Mouse (Mus musculus): ENCODE results near the gene Slc35g3. TPM values are rescaled to one million over a fixed set of nuclear protein-coding genes. Genes with fewer than 3 reads are reported as not detected.

The Slc35g3 gene
- polyA plus RNA-seq, 1 experiment from 2014 or later = not detected

DNA sequence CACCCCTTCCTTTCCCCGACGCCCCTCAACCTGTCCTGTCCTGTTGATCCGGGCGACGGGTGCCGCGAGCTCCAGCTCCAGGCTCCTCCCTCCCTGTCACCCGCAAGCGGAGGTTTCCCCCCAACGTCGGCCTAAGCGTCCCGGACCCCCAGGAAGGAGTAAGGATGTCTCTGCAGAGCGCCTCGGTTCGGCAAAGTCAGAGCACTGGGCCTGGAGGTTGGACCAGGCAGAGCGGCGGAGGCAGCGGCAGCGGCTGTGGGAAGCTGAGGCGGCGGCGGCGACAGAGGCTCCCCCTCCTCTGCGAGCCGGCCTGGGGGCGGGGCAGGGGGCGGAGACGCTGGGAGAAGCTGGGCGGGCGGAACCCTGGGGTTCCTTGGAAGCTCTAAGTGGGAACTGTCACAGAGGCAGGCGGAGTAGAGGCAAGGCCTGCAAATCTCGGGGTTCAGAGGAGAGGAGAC, 40.9 kb upstream of the Slc35g3 start:
- H3K4me2 ChIP-seq (ENCODE audit: low read length) = peak overlapping the region; percentile 82
- H3K4me3 ChIP-seq (ENCODE audit: low read depth, low read length) = peak overlapping the region; percentile 58
- H3K4me1 ChIP-seq (replicated peaks; ENCODE audit: control insufficient read depth, insufficient read depth, low read length) = peaks cover 44% of the 10 kb centered on the region
- ATAC-seq (replicated peaks; ENCODE audit: low FRiP score, low TSS enrichment, low read depth) (no peak), DNase-seq (ENCODE audit: low spot score) (peak; percentile 89)
- no peak overlapping the region for H3K27ac ChIP-seq (ENCODE audit: low read depth)
- peak overlapping the region; percentile 42; the same call in 1 of the 2 replicates for H3K9ac ChIP-seq (ENCODE audit: low read length)
- no peaks in the 10 kb centered on the region for H3K9me3 ChIP-seq (ENCODE audit: control insufficient read depth, low read length)
- H3K36me3 ChIP-seq (ENCODE audit: control insufficient read depth, insufficient read depth, low read length) = no peaks in the 10 kb centered on the region
- WGBS = under 1% methylated on average over 29 of the region's 33 CpGs
- peaks cover 38% of the 10 kb centered on the region for H3K27me3 ChIP-seq (replicated peaks; ENCODE audit: control insufficient read depth, insufficient read depth, low read length)

DNA sequence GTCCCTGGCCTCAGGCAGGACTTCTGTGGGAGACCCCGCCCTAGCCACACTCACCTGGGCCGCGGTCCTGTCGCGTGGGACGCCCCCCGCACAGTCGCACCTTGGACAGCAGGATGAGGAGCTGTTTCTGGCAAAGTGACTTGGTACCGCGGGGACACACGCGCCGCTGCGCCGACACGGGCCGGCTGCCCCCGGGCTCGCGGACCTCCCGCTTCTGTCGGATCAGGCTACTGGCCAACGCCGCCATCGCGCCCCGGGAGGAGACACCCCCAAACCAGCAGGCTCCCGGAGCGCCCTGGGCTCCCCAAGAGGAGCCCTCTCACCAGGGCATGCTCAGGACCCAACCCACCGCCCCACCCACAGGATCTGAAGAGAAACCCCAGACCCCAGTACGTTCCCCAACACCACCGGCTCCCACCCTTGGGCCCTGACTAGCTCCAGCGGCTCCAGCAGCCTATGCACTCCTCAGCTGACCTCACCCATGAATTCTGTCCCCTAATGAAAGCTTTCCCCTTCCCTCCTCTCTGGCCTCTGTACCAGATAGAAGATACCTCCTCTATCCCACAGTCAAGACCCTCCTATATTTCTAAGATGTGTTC, 39.7 kb upstream of the Slc35g3 start, which contains the start of gene Fgf11:
Fgf11 (minus strand) TSS at position 479 of the 599 bp plus-strand sequence.
- Histone ChIP-seq H3K27me3 (replicated peaks; ENCODE audit: control insufficient read depth, insufficient read depth, low read length) (peaks cover 38% of the 10 kb centered on the region), H3K4me3 (ENCODE audit: low read depth, low read length) (peak within 1 kb of the TSS; percentile 58), H3K27ac (ENCODE audit: low read depth) (peak within 1 kb of the TSS; percentile 19; the same call in 1 of the 2 replicates), H3K36me3 (ENCODE audit: control insufficient read depth, insufficient read depth, low read length) (no peaks in the 10 kb centered on the region), H3K4me2 (ENCODE audit: low read length) (peak within 1 kb of the TSS; percentile 82), H3K9ac (ENCODE audit: low read length) (peak within 1 kb of the TSS; percentile 48), H3K4me1 (replicated peaks; ENCODE audit: control insufficient read depth, insufficient read depth, low read length) (peaks cover 44% of the 10 kb centered on the region), H3K9me3 (ENCODE audit: control insufficient read depth, low read length) (no peaks in the 10 kb centered on the region)
- DNase-seq (ENCODE audit: low spot score) (peak; percentile 59), ATAC-seq (replicated peaks; ENCODE audit: low FRiP score, low TSS enrichment, low read depth) (no peak)
- WGBS = under 1% methylated on average over 33 of the region's 33 CpGs

DNA sequence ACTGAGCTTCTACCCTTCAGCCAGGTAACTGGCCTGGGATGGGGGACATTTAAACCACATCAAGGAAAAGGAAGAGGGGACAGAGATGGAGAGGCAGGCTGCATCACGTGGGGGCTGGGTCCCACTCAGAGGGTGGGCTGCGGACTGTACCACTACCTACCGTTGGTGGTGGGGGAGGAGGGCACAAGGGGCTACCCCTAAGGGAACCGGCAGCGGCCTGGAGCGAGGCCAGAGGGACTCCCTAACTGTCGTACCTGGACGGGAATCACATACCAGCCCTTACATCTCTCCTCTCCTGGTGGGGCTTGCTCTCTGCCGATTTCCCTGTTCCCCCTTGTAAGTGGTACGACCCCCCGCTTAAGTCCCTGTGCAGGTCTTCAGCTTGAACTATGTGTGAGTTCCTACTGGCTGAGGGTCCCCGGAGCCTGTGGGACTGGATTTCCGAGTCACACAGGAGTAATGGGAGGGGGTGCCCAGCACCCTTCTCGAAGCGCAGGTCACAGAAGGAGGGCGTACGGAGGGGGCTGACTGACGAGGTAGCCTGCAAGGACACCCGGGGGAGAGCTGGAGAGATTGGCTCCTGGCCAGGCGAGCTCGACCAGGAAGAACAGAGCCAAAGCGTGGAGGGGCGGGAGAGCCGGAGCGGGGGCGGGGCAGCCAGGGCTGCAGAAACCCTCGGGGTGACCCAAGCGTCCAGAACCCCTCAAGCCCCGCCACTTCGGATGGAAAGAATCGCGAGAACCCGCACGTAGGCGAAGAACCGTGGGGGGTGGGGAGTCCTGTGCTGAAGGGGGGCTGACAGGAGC, 38.8 kb upstream of the Slc35g3 start:
- Histone ChIP-seq H3K4me1 (replicated peaks; ENCODE audit: control insufficient read depth, insufficient read depth, low read length) (peaks cover 44% of the 10 kb centered on the region), H3K36me3 (ENCODE audit: control insufficient read depth, insufficient read depth, low read length) (no peaks in the 10 kb centered on the region), H3K27ac (ENCODE audit: low read depth) (peak overlapping the region; percentile 19; the same call in 1 of the 2 replicates), H3K9me3 (ENCODE audit: control insufficient read depth, low read length) (no peaks in the 10 kb centered on the region), H3K27me3 (replicated peaks; ENCODE audit: control insufficient read depth, insufficient read depth, low read length) (peaks cover 31% of the 10 kb centered on the region), H3K9ac (ENCODE audit: low read length) (peak overlapping the region; percentile 48), H3K4me2 (ENCODE audit: low read length) (peak overlapping the region; percentile 82), H3K4me3 (ENCODE audit: low read depth, low read length) (peak overlapping the region; percentile 41)
- DNase-seq (ENCODE audit: low spot score) (peak; percentile 90), ATAC-seq (replicated peaks; ENCODE audit: low FRiP score, low TSS enrichment, low read depth) (0 out of 2 replicates have a peak, but pooled peaks have one; percentile 22)
- 1% methylated on average over 36 of the region's 36 CpGs for WGBS

DNA sequence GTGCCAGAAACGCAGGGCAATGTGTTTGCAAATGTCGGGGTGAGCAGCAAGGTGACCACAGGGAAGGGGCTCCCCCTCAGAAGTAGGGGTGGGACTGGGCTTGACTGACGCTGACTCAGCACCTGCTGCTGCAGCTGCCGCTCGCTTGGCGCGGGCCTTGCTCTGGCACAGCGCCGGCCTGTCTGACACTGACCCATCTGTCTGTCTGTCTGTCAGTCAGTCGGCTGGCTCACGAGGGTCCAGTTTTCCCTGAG, 38.3 kb upstream of the Slc35g3 start:
- H3K36me3 ChIP-seq (ENCODE audit: control insufficient read depth, insufficient read depth, low read length) = no peaks in the 10 kb centered on the region
- no peak for ATAC-seq (replicated peaks; ENCODE audit: low FRiP score, low TSS enrichment, low read depth)
- no peak for DNase-seq (ENCODE audit: low spot score)
- peaks cover 44% of the 10 kb centered on the region for H3K4me1 ChIP-seq (replicated peaks; ENCODE audit: control insufficient read depth, insufficient read depth, low read length)
- peaks cover 26% of the 10 kb centered on the region; the same call in 1 of the 2 replicates for H3K27me3 ChIP-seq (replicated peaks; ENCODE audit: control insufficient read depth, insufficient read depth, low read length)
- H3K9ac ChIP-seq (ENCODE audit: low read length) = peak overlapping the region; percentile 48; the same call in 1 of the 2 replicates
- H3K27ac ChIP-seq (ENCODE audit: low read depth) = 0 out of 2 replicates have a peak overlapping the region, but pooled peaks have one; percentile 19
- 4% methylated on average over 11 of the region's 11 CpGs for WGBS
- peak overlapping the region; percentile 82 for H3K4me2 ChIP-seq (ENCODE audit: low read length)
- H3K9me3 ChIP-seq (ENCODE audit: control insufficient read depth, low read length) = no peaks in the 10 kb centered on the region
- peak overlapping the region; percentile 41 for H3K4me3 ChIP-seq (ENCODE audit: low read depth, low read length)

DNA sequence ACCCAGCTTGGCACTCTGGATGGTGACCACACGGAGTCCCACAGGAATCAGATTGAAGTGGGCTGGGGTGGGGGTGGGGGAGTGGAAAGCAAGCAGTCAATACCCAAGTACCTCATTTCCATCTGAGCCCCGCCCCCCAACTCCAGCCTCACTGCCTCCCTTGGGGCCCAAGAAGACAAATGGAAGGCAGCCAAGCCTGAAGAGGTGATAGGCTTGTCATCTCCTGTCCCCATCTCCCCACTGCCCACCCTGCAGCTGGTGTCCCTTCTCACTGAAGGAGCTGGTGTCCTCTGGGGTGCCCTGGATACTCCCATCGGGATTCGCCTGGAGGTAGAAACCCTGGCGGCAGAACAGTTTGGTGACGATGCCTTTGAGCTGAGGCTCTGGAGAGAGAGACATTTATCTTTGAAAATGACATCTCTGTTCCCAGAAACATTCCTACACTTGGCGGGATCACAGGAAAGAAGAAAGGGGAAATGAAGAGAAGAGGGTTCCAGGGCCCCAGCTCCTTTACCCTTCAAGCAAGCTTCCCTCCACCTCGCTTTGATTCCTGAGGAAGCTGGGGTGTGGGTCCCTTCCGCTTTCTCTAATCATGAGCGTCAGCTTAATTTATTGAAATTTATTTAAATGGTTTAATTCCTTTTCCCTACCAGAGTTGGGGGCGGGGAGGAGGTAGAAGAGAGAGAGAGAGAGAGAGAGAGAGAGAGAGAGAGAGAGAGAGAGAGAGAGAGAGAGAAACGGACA, 37.8 kb upstream of the Slc35g3 start:
- Histone ChIP-seq H3K4me2 (ENCODE audit: low read length) (peak overlapping the region; percentile 82), H3K27me3 (replicated peaks; ENCODE audit: control insufficient read depth, insufficient read depth, low read length) (peaks cover 22% of the 10 kb centered on the region; the same call in 1 of the 2 replicates), H3K36me3 (ENCODE audit: control insufficient read depth, insufficient read depth, low read length) (no peaks in the 10 kb centered on the region), H3K4me3 (ENCODE audit: low read depth, low read length) (peak overlapping the region; percentile 41; the same call in 1 of the 2 replicates), H3K27ac (ENCODE audit: low read depth) (no peak overlapping the region), H3K9ac (ENCODE audit: low read length) (no peak overlapping the region), H3K9me3 (ENCODE audit: control insufficient read depth, low read length) (no peaks in the 10 kb centered on the region), H3K4me1 (replicated peaks; ENCODE audit: control insufficient read depth, insufficient read depth, low read length) (peaks cover 40% of the 10 kb centered on the region)
- DNase-seq (ENCODE audit: low spot score) (no peak), ATAC-seq (replicated peaks; ENCODE audit: low FRiP score, low TSS enrichment, low read depth) (no peak)
- 31% methylated on average over 12 of the region's 12 CpGs for WGBS

DNA sequence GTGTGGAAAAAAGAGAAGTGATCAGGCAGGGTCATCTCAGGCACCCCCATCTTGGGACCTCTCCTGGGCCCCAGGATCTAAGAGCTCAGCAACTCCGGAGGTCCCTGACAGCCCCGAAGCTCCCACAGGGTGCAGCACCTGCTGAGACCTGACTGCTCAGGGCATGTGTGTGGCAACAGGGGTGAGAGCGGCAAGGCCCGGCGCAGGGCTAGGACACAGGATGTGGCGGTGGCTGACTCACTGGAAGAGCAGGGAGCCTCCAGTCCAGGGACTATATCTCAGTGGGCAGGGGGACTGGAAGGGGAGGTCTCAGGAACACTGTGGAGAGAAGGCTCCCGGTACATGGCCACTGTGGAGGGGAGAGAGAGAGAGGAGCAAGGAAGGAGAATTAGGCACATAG, 36.2 kb upstream of the Slc35g3 start:
- Histone ChIP-seq H3K9ac (ENCODE audit: low read length) (no peak overlapping the region), H3K4me3 (ENCODE audit: low read depth, low read length) (no peak overlapping the region), H3K4me2 (ENCODE audit: low read length) (no peak overlapping the region), H3K27ac (ENCODE audit: low read depth) (no peak overlapping the region), H3K4me1 (replicated peaks; ENCODE audit: control insufficient read depth, insufficient read depth, low read length) (peaks cover 29% of the 10 kb centered on the region), H3K27me3 (replicated peaks; ENCODE audit: control insufficient read depth, insufficient read depth, low read length) (peaks cover 15% of the 10 kb centered on the region; the same call in 1 of the 2 replicates), H3K36me3 (ENCODE audit: control insufficient read depth, insufficient read depth, low read length) (no peaks in the 10 kb centered on the region), H3K9me3 (ENCODE audit: control insufficient read depth, low read length) (no peaks in the 10 kb centered on the region)
- ATAC-seq (replicated peaks; ENCODE audit: low FRiP score, low TSS enrichment, low read depth) (no peak), DNase-seq (ENCODE audit: low spot score) (no peak)
- WGBS = 74% methylated on average over 7 of the region's 7 CpGs

DNA sequence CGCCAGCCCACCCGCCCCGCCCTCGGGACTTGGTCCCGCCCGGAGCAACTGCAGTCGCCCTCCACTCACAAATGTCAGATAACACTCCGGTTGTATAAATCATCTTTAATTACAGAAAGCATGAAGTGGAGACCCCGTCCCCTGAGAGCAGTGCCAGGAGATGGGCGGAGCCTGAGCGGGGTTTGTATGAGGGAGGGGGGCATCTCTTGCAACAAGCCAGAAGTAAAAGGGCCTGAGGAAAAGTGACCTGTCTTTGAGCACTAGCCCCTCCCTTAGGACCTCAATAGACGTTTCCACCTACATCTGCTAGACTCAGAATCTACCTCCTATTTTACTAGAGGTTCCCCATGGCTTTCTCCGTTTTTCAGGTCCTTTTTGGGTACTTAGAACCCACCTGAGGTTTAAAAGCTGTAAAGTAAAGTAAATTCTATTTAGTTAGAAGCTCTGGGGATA, 34.2 kb upstream of the Slc35g3 start:
- Histone ChIP-seq H3K27me3 (replicated peaks; ENCODE audit: control insufficient read depth, insufficient read depth, low read length) (no peaks in the 10 kb centered on the region), H3K4me2 (ENCODE audit: low read length) (peak overlapping the region; percentile 99), H3K27ac (ENCODE audit: low read depth) (no peak overlapping the region), H3K9ac (ENCODE audit: low read length) (peak overlapping the region; percentile 41; the same call in 1 of the 2 replicates), H3K9me3 (ENCODE audit: control insufficient read depth, low read length) (no peaks in the 10 kb centered on the region), H3K4me3 (ENCODE audit: low read depth, low read length) (peak overlapping the region; percentile 50), H3K4me1 (replicated peaks; ENCODE audit: control insufficient read depth, insufficient read depth, low read length) (peaks cover 15% of the 10 kb centered on the region), H3K36me3 (ENCODE audit: control insufficient read depth, insufficient read depth, low read length) (no peaks in the 10 kb centered on the region)
- no peak for ATAC-seq (replicated peaks; ENCODE audit: low FRiP score, low TSS enrichment, low read depth)
- DNase-seq (ENCODE audit: low spot score) = no peak
- 2% methylated on average over 13 of the region's 13 CpGs for WGBS

Data from intestine, embryonic 14.5 days (tissue).